Mouse (Mus musculus): Measurements from ENCODE around the gene Arhgef11. TPM values are rescaled to one million over a fixed set of nuclear protein-coding genes. Genes with fewer than 3 reads are reported as not detected.

The Arhgef11 gene
- polyA plus RNA-seq, 1 experiment from 2014 or later, result 17.2 TPM

DNA sequence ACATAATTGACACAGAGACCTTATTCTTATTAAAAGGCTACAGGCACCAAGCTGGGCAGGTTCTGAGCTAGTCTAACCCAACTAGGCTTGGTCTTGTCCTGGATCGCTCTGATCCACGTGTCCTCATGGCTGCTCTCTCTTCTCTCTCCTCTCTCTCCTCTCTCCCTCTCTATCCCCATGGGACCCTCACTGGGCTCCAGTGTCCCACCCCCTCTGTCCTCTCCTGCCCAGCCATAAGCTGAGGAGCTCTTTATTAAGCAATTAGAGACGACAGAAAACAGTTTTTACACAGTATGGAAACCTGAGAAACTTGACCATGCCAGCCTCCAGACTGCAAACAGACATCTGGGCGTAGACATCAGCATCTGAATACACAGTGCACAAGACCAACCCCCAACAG lies 14.0 kb downstream of the Arhgef11 start:
- Histone ChIP-seq H3K27ac (no peak overlapping the region), H3K36me3 (ENCODE audit: inconsistent target) (no peaks in the 10 kb centered on the region), H3K79me2 (ENCODE audit: inconsistent target) (peaks cover 93% of the 10 kb centered on the region; the same call in 1 of the 2 replicates), H3K4me3 (ENCODE audit: inconsistent target) (no peak overlapping the region)
- WGBS (ENCODE audit: missing documents), result 94% methylated on average over 3 of the region's 4 CpGs

- Histone ChIP-seq H3K4me3 (ENCODE audit: inconsistent target) (no peak overlapping the region), H3K27ac (no peak overlapping the region), H3K36me3 (ENCODE audit: inconsistent target) (no peaks in the 10 kb centered on the region), H3K79me2 (ENCODE audit: inconsistent target) (peaks cover 85% of the 10 kb centered on the region; the same call in 1 of the 2 replicates)
- WGBS (ENCODE audit: missing documents), result 98% methylated on average over 4 of the region's 4 CpGs
These were observed 18.2 kb downstream of the Arhgef11 start for GRCm38 (mm10) chr3:87635514-87635913.

DNA sequence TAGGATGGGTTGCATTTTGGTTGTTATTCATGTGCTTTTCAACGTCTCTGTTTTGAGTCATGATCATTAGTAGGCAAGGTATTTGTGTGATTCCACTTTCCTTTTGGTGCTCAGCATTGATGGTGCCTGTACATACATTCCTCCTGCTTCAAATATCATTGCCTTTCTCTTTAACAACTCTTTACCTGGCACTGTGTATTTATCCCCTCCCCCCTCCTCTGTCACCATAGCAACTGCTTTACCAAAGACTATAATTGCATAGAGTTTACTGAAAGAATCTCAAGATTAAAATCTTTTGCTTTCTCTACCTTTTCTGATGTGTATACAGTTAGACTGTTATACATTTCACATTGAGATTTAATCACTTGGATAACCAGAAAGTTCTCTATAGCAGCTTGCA lies 26.1 kb downstream of the Arhgef11 start:
- no peaks in the 10 kb centered on the region for H3K36me3 ChIP-seq (ENCODE audit: inconsistent target)
- no peak overlapping the region for H3K27ac ChIP-seq
- no peak overlapping the region for H3K4me3 ChIP-seq (ENCODE audit: inconsistent target)
- peaks cover 71% of the 10 kb centered on the region; the same call in 1 of the 2 replicates for H3K79me2 ChIP-seq (ENCODE audit: inconsistent target)
- WGBS (ENCODE audit: missing documents), result 100% methylated on average over 1 of the region's 1 CpGs

DNA sequence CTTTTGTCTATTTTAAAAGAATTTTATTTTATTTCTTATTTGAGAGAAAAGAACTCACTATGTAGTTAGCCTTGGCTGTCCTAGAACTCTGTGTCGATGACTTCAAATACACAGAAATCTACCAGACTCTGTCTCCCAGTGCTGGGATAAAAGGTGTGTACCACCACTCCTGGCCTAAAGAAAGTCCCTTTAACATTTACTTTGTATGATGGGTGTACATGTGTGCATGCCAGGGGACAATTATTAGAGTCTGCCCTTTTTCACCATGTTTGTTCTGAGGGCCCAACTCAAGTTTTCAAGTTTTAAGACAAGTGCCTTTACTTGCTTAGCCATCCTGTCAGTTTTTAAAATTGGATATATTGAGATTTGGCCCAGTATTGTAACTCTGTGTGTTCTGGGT lies 28.8 kb downstream of the Arhgef11 start:
- H3K4me3 ChIP-seq (ENCODE audit: inconsistent target), result no peak overlapping the region
- peaks cover 79% of the 10 kb centered on the region; the same call in 1 of the 2 replicates for H3K79me2 ChIP-seq (ENCODE audit: inconsistent target)
- no peak overlapping the region for H3K27ac ChIP-seq
- H3K36me3 ChIP-seq (ENCODE audit: inconsistent target), result no peaks in the 10 kb centered on the region
- 100% methylated on average over 1 of the region's 1 CpGs for WGBS (ENCODE audit: missing documents)

DNA sequence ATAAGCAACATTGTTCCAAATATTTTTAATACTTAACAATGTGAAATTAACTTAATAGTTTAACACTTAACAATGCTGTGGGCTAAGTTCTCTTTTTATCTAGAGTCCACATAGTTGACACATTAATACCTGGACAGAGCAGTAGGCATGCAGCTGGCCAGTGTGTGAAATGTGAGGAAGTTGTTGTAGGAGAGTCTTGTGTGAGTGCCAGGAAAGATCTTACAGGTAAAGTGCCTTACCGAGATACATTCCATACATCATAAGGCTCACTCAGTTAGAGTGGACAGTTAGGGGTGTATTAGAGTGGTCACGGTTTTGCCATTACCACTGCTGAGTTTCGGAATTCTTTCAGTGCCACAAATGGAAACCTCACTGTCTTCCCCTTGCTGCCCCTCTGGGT lies 31.7 kb downstream of the Arhgef11 start:
- 91% methylated on average over 3 of the region's 3 CpGs for WGBS (ENCODE audit: missing documents)
- H3K79me2 ChIP-seq (ENCODE audit: inconsistent target), result peaks cover 67% of the 10 kb centered on the region; the same call in 1 of the 2 replicates
- no peak overlapping the region for H3K4me3 ChIP-seq (ENCODE audit: inconsistent target)
- H3K36me3 ChIP-seq (ENCODE audit: inconsistent target), result no peaks in the 10 kb centered on the region
- H3K27ac ChIP-seq, result no peak overlapping the region

DNA sequence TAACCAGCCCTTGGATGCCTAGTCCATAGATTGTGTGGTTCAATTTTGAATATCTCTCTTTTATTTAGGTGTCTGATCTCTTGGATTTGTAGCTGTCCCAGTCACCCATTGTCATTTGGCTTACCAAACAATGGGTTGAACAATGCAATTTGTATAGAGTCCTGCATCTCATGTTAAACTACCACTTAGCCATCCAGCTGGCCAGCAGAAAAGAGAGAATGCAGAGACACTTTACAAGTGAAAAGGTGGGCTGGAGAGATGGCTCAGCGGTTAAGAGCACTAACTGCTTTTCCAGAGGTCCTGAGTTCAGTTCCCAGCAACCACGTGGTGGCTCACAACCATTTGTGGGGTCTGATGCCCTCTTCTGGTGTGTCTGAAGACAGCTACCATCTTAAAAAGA lies 41.0 kb downstream of the Arhgef11 start:
- Histone ChIP-seq H3K36me3 (ENCODE audit: inconsistent target) (no peaks in the 10 kb centered on the region), H3K27ac (no peak overlapping the region), H3K4me3 (ENCODE audit: inconsistent target) (no peak overlapping the region), H3K79me2 (ENCODE audit: inconsistent target) (no peaks in the 10 kb centered on the region; the same call in 1 of the 2 replicates)
- 93% methylated on average over 2 of the region's 2 CpGs for WGBS (ENCODE audit: missing documents)

GRCm38 (mm10) chr3:87659692-87660429 lies 42.5 kb downstream of the Arhgef11 start:
- WGBS (ENCODE audit: missing documents), result 96% methylated on average over 9 of the region's 9 CpGs
- no peaks in the 10 kb centered on the region for H3K36me3 ChIP-seq (ENCODE audit: inconsistent target)
- H3K27ac ChIP-seq, result no peak overlapping the region
- no peak overlapping the region for H3K4me3 ChIP-seq (ENCODE audit: inconsistent target)
- no peaks in the 10 kb centered on the region; the same call in 1 of the 2 replicates for H3K79me2 ChIP-seq (ENCODE audit: inconsistent target)

- Histone ChIP-seq H3K36me3 (ENCODE audit: inconsistent target) (no peaks in the 10 kb centered on the region), H3K79me2 (ENCODE audit: inconsistent target) (no peaks in the 10 kb centered on the region; the same call in 1 of the 2 replicates), H3K4me3 (ENCODE audit: inconsistent target) (no peak overlapping the region), H3K27ac (no peak overlapping the region)
- WGBS (ENCODE audit: missing documents), result 98% methylated on average over 4 of the region's 4 CpGs
These were observed 43.1 kb downstream of the Arhgef11 start for GRCm38 (mm10) chr3:87660479-87660878.

DNA sequence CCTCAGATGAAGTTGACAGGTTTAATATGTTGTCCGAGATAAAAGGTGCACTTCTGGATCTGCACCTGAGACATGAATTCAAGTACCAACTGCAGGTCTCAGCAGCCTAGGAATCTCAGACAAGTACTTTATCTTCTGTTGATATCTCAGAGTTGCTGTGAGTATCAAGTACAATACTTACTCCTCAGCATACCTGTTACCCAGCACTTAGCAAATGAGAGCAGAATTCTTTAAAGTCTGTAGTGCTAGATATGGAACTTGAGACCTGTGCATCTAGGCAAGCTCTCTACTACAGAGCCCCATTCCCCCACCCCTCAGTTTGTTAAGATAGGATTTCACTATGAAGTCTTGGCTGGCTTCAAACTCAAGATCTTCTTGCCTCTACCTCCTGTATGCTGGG lies 43.9 kb downstream of the Arhgef11 start:
- WGBS (ENCODE audit: missing documents), result 92% methylated on average over 1 of the region's 1 CpGs
- no peaks in the 10 kb centered on the region for H3K79me2 ChIP-seq (ENCODE audit: inconsistent target)
- H3K27ac ChIP-seq, result no peak overlapping the region
- no peaks in the 10 kb centered on the region for H3K36me3 ChIP-seq (ENCODE audit: inconsistent target)
- no peak overlapping the region for H3K4me3 ChIP-seq (ENCODE audit: inconsistent target)

DNA sequence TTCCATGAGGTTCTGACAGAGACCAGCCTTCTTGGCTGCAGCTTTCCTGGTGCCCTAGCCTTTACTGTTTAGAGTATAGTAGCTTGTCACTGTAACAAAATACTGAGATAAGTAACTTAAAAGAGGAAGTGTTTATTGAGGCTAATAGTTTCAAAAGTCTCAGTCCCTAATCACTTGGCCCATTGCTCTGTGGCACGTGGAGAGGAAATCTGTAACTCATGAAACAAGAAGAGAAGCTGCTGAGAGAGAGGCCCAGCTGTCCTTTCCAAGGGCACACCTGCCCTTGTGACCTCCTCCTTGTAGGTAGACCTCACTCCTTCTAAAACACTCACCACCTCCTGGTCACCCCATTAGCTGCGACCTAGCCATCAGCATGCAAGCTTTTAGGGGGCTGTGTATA lies 101.2 kb downstream of the Arhgef11 start:
- Histone ChIP-seq H3K79me2 (ENCODE audit: inconsistent target) (no peaks in the 10 kb centered on the region), H3K36me3 (ENCODE audit: inconsistent target) (peaks cover 60% of the 10 kb centered on the region), H3K4me3 (ENCODE audit: inconsistent target) (no peak overlapping the region), H3K27ac (no peak overlapping the region)
- 48% methylated on average over 2 of the region's 2 CpGs for WGBS (ENCODE audit: missing documents)

DNA sequence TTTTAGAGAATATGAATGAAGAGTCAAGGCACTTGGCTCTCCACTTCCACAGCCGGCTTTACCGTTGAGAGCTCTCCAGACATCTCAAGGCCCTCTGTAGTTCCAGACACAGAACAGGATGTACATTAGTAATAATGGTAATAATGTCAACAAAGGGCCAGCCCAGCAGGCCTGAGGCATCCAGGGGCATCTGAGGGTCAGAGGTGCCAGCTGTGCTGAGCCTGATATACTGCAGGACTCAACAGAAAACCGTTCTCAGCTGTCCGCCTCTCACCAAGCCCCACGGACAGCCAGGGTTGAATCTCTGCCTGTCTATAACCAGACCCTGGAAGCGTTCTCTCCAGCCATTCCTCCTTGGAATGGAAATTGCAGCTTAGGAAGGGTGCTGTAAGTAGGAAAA lies 107.2 kb downstream of the Arhgef11 start:
- H3K27ac ChIP-seq, result no peak overlapping the region
- no peak overlapping the region for H3K4me3 ChIP-seq (ENCODE audit: inconsistent target)
- peaks cover 76% of the 10 kb centered on the region for H3K36me3 ChIP-seq (ENCODE audit: inconsistent target)
- 97% methylated on average over 6 of the region's 6 CpGs for WGBS (ENCODE audit: missing documents)
- H3K79me2 ChIP-seq (ENCODE audit: inconsistent target), result no peaks in the 10 kb centered on the region

- Histone ChIP-seq H3K4me3 (ENCODE audit: inconsistent target) (no peak overlapping the region), H3K27ac (no peak overlapping the region), H3K36me3 (ENCODE audit: inconsistent target) (peaks cover 80% of the 10 kb centered on the region), H3K79me2 (ENCODE audit: inconsistent target) (no peaks in the 10 kb centered on the region)
- 99% methylated on average over 16 of the region's 16 CpGs for WGBS (ENCODE audit: missing documents)
These were observed 108.2 kb downstream of the Arhgef11 start for GRCm38 (mm10) chr3:87725396-87726160.

DNA sequence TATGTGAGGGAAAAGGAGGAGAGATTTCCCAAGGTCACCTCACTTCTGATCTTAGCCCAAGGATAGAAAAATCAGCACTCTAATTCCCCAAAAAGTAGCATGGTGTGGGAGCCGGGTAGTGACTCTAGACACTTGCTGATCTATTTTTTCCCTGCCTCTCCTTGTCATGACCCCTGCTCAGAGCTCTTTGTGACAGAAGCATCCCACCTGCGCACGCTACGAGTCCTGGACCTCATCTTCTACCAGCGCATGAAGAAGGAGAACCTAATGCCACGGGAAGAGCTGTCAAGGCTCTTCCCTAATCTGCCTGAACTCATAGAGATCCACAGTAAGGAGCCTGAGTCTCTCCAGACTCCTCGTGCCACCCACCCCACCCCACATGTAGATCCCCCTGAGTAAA lies 108.8 kb downstream of the Arhgef11 start:
- H3K4me3 ChIP-seq (ENCODE audit: inconsistent target), result no peak overlapping the region
- H3K79me2 ChIP-seq (ENCODE audit: inconsistent target), result no peaks in the 10 kb centered on the region
- H3K27ac ChIP-seq, result no peak overlapping the region
- H3K36me3 ChIP-seq (ENCODE audit: inconsistent target), result peaks cover 86% of the 10 kb centered on the region
- WGBS (ENCODE audit: missing documents), result 98% methylated on average over 7 of the region's 7 CpGs

GRCm38 (mm10) chr3:87728696-87729095 lies 111.3 kb downstream of the Arhgef11 start:
- H3K36me3 ChIP-seq (ENCODE audit: inconsistent target), result peaks cover 83% of the 10 kb centered on the region
- H3K79me2 ChIP-seq (ENCODE audit: inconsistent target), result no peaks in the 10 kb centered on the region
- H3K4me3 ChIP-seq (ENCODE audit: inconsistent target), result no peak overlapping the region
- no peak overlapping the region for H3K27ac ChIP-seq
- 96% methylated on average over 6 of the region's 6 CpGs for WGBS (ENCODE audit: missing documents)

- Histone ChIP-seq H3K36me3 (ENCODE audit: inconsistent target) (peaks cover 83% of the 10 kb centered on the region), H3K27ac (no peak overlapping the region), H3K79me2 (ENCODE audit: inconsistent target) (no peaks in the 10 kb centered on the region), H3K4me3 (ENCODE audit: inconsistent target) (no peak overlapping the region)
- 96% methylated on average over 4 of the region's 4 CpGs for WGBS (ENCODE audit: missing documents)
These were observed 115.7 kb downstream of the Arhgef11 start for GRCm38 (mm10) chr3:87733098-87733497.
